Mouse (Mus musculus) heart, postnatal 10 days (tissue): ENCODE results near the gene March9. TPM values are rescaled to one million over a fixed set of nuclear protein-coding genes. Genes with fewer than 3 reads are reported as not detected.
A peak's percentile ranks its signal among the peaks of the same experiment; 100 is the strongest.
"Not testable (repeated sequence)": the region's sequence is repeated elsewhere in the genome, so short reads cannot be mapped to it uniquely, and the experiment has no call there.

Source experiments
- DNase-seq, 2 experiments: peaks; one replicate each; pipeline ENCODE4 v3.0.0; 2021
- intact Hi-C: fragments of 180-260 bp; cut with DNase I; formaldehyde crosslinking; loops from one replicate; pipeline ENCODE4 v1.15.1; 2025
- total RNA-seq, 2 experiments: library from RNA; stranded (reverse); gene quantifications; 2 replicates each; pipeline ENCODE4 v1.2.3; 2021

March9 gene
- total RNA-seq, 2 experiments from 2014 or later = 1.7 to 2.9 TPM

- DNase-seq = no peak
Measured at GRCm38 (mm10) chr10:127063913-127064870, 4.2 kb upstream of the March9 start.

GRCm38 (mm10) chr10:127063239-127063872, 3.4 kb upstream of the March9 start, which contains the start of gene Cdk4:
Gene Cdk4, plus strand, starts transcription at chr10:127063534.
- peak; percentile 98 for DNase-seq
- intact Hi-C loops = no loop called here

More at GRCm38 (mm10) chr10:127063913-127064870, 4.2 kb upstream of the March9 start:
- intact Hi-C loops = no loop called here

GRCm38 (mm10) chr10:127062503-127062902, 2.5 kb upstream of the March9 start:
- DNase-seq = no peak
- intact Hi-C loops = no loop called here

GRCm38 (mm10) chr10:127062101-127062500, 2.1 kb upstream of the March9 start:
- DNase-seq, intact Hi-C loops: not testable (repeated sequence)

GRCm38 (mm10) chr10:127061513-127061912, 1.5 kb upstream of the March9 start:
- DNase-seq = no peak
- intact Hi-C loops = no loop called here

GRCm38 (mm10) chr10:127061085-127061484, 1.1 kb upstream of the March9 start:
- intact Hi-C loops = no loop called here
- no peak for DNase-seq

GRCm38 (mm10) chr10:127059174-127059967, 613 bp downstream of the March9 start:
- DNase-seq = no peak
- intact Hi-C loops = no loop called here

GRCm38 (mm10) chr10:127058708-127059107, 1.3 kb downstream of the March9 start:
- intact Hi-C loops = no loop called here
- no peak for DNase-seq

GRCm38 (mm10) chr10:127058161-127058560, 1.8 kb downstream of the March9 start:
- intact Hi-C loops = no loop called here
- DNase-seq = peak; percentile 74 to 84

- no peak for DNase-seq
- intact Hi-C loops = no loop called here
Measured at GRCm38 (mm10) chr10:127056490-127056889, 3.5 kb downstream of the March9 start.

GRCm38 (mm10) chr10:127055406-127055805, 4.6 kb downstream of the March9 start:
- DNase-seq = no peak

GRCm38 (mm10) chr10:127054646-127055045, 5.3 kb downstream of the March9 start:
- DNase-seq = no peak
- intact Hi-C loops = no loop called here

More at GRCm38 (mm10) chr10:127055406-127055805, 4.6 kb downstream of the March9 start:
- intact Hi-C loops = no loop called here

- intact Hi-C loops = no loop called here
- no peak for DNase-seq
Measured at GRCm38 (mm10) chr10:127050119-127050474, 9.9 kb downstream of the March9 start.

GRCm38 (mm10) chr10:127049395-127050118, 10.4 kb downstream of the March9 start:
- DNase-seq = no peak
- intact Hi-C loops = no loop called here

GRCm38 (mm10) chr10:127048608-127049394, 11.2 kb downstream of the March9 start:
- intact Hi-C loops = no loop called here
- no peak for DNase-seq

- intact Hi-C loops = no loop called here
- DNase-seq = no peak
Measured at GRCm38 (mm10) chr10:127047954-127048353, 12.0 kb downstream of the March9 start, which contains the start of gene Cyp27b1. Gene Cyp27b1, plus strand, starts transcription at chr10:127048250.

- intact Hi-C loops = no loop called here
- DNase-seq = no peak
Measured at GRCm38 (mm10) chr10:127043187-127043586, 16.8 kb downstream of the March9 start.

GRCm38 (mm10) chr10:127042468-127043115, 17.4 kb downstream of the March9 start:
- intact Hi-C loops = no loop called here
- no peak for DNase-seq
